Mouse (Mus musculus) liver, embryonic 14.5 days (tissue): Measurements from ENCODE around the gene Rcsd1.

Experiments
- CTCF ChIP-seq: IDR thresholded peaks from 2 replicates; pipeline ENCODE4 v1.5.1; 2016; ENCODE audit warnings: antibody characterized with exemption, low read depth, control low read depth
- EP300 ChIP-seq: IDR thresholded peaks from 2 replicates; pipeline ENCODE4 v1.6.1; 2016; ENCODE audit warnings: antibody characterized with exemption, low read depth

DNA sequence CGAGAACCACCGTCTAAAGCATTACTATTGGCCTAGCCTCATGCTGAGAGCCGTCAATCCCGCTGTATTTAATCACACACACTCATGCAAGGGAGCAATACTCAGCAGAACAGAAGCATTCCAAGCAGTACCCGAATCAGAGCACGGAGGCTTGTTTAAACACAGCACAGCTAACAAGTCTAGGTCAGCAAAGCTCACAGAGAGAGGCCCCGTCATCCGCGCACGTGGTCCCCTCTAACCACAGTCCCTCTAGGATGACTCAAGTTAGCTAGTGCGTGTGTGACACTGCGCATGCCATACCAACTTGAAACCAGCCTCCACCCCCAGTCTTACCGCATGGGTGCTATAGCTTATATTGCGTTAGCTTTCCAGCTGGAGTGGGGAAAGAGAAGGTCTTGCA lies 106.3 kb downstream of the Rcsd1 start:
- TF ChIP-seq EP300: no peak
- no peak for TF ChIP-seq CTCF
